In the genomic region with DNA sequence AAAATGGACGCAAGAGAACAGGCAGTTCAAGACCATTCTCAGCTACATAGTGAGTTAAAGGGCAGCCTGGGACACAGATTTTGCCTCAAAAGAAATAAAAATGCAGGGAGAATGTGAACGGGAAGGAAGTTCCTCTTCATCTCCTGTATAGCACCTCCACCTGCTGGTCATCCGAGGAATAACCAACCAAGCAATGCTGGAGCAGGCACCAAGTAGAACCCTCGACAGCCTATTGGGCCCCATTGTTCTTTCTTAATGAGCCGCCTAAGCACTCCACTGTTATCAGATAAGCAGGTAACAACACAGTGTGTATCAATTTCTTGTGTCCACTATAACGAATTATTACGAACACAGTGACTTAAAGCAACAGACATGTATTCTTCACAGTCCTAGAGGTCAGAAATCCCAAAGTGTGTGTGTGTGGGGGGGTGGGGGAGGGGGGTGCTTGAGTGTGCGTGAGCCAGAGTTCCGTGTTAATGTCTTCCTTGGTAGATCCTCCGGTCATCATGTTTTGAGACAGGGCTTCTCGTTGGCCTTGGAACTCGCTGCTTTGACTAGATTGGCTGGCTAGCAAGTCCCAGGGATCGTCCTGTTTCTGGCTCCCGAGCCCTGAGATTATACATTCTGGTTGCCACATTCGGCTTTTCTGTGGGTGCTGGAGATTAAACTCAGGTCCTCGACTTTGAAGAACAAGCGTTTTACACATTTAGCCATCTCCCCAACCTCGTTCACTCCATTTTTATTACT, we compare ENCODE assay signal across 8 mouse cellular contexts. TPM values are rescaled to one million over a fixed set of nuclear protein-coding genes. Genes with fewer than 3 reads are reported as not detected.
DNase-seq lines count a peak whose midpoint lies in the region; ATAC-seq and TF ChIP-seq lines count a peak whose summit lies in the region.

No protein-coding gene starts in this region.

- no peaks in the 10 kb centered on the region for H3K9me3 ChIP-seq in G1E (replicated peaks)
- H3K9me3 ChIP-seq in lung, embryonic 15.5 days: no peaks in the 10 kb centered on the region

- peak overlapping the region; percentile 47 for H3K4me2 ChIP-seq in lung, embryonic 15.5 days

- peak; percentile 73 for ATAC-seq in G1E (ENCODE audit: extremely low read depth, insufficient number of reproducible peaks, low FRiP score, poor library complexity, severe bottlenecking)
- peak; percentile 76 to 89 for ATAC-seq in hematopoietic stem cell, adult 5-6 weeks (replicated peaks in 1 of 2; ENCODE audit: insufficient read depth in 1 of 2, low FRiP score in 2 of 2, low TSS enrichment in 1 of 2, low read depth in 1 of 2, poor library complexity in 2 of 2, severe bottlenecking in 2 of 2)
- ATAC-seq in lung, embryonic 15.5 days (ENCODE audit: borderline replicate concordance, extremely low read depth, low FRiP score, low TSS enrichment): peak; percentile 82; the same call in 1 of the 2 replicates

- DNase-seq in G1E (ENCODE audit: low spot score): peak; percentile 14
- DNase-seq in cerebellum, adult 2 months: peak; percentile 62 to 72
- DNase-seq in forelimb bud, embryonic 11.5 days (ENCODE audit: low read depth, low spot score): peak; percentile 80
- DNase-seq in layer of hippocampus, adult 9-10 months (ENCODE audit: low spot score): peak; percentile 44
- peak; percentile 19 for DNase-seq in ovary, postnatal 10 days (ENCODE audit: low spot score)
- peak; percentile 79 for DNase-seq in thymus, postnatal 0 days (ENCODE audit: low spot score)

- H3K36me3 ChIP-seq in G1E (replicated peaks): no peaks in the 10 kb centered on the region
- no peaks in the 10 kb centered on the region for H3K36me3 ChIP-seq in lung, embryonic 15.5 days

- peaks cover 13% of the 10 kb centered on the region for H3K4me1 ChIP-seq in G1E (ENCODE audit: insufficient read depth, low read depth, low read length)
- H3K4me1 ChIP-seq in cerebellum, adult 2 months (ENCODE audit: control insufficient read depth, insufficient read depth, low read length): no peaks in the 10 kb centered on the region
- no peaks in the 10 kb centered on the region for H3K4me1 ChIP-seq in lung, embryonic 15.5 days

- no peak overlapping the region for H3K27ac ChIP-seq in cerebellum, adult 2 months (ENCODE audit: insufficient read depth, low read length)
- H3K27ac ChIP-seq in lung, embryonic 15.5 days: no peak overlapping the region

- peak overlapping the region; percentile 27; the same call in 1 of the 2 replicates for H3K4me3 ChIP-seq in G1E (ENCODE audit: low read depth, low read length)
- peak overlapping the region; percentile 35 for H3K4me3 ChIP-seq in cerebellum, adult 2 months (replicated peaks; ENCODE audit: insufficient read depth, low read depth, low read length)
- peak overlapping the region; percentile 28 for H3K4me3 ChIP-seq in lung, embryonic 15.5 days

- no peak for TF ChIP-seq POLR2A in cerebellum, adult 2 months (IDR thresholded peaks at IDR 0.05; ENCODE audit: borderline replicate concordance, insufficient read depth, low read length)

- H3K27me3 ChIP-seq in G1E (ENCODE audit: insufficient read depth, low read length): peaks cover 2% of the 10 kb centered on the region; the same call in 1 of the 2 replicates
- H3K27me3 ChIP-seq in cerebellum, adult 2 months (ENCODE audit: control insufficient read depth, insufficient read depth, low read length): no peaks in the 10 kb centered on the region
- H3K27me3 ChIP-seq in lung, embryonic 15.5 days: peaks cover 4% of the 10 kb centered on the region; the same call in 1 of the 2 replicates

- peak; percentile 55; the same call in 1 of the 2 replicates for TF ChIP-seq CTCF in G1E (IDR thresholded peaks at IDR 0.05; ENCODE audit: low read depth, low read length)
- peak; percentile 62; the same call in 1 of the 2 replicates for TF ChIP-seq CTCF in cerebellum, adult 2 months (IDR thresholded peaks at IDR 0.05; ENCODE audit: borderline replicate concordance, insufficient read depth, low read depth, low read length)

- no peak overlapping the region for H3K9ac ChIP-seq in lung, embryonic 15.5 days

- WGBS in cerebellum, adult 2 months: 12% methylated on average over 18 of the region's 18 CpGs
- WGBS in lung, embryonic 15.5 days: 28% methylated on average over 18 of the region's 18 CpGs

RNA-seq across cellular contexts. Expression of gene Pgk1, which starts 15.6 kb away (rescaled TPM):
- total RNA-seq in G1E (2014; fragmentation: Nextera tagmentation): 667 and 759 TPM in 2 replicates
- total RNA-seq in G1E (2017): 1,594 and 1,756 TPM in 2 replicates
- 110 and 118 TPM in 2 replicates for polyA plus RNA-seq in G1E (2012)
- 508 and 511 TPM in 2 replicates for polyA plus RNA-seq in cerebellum, adult 2 months (2012; rRNA removed)
- 208 and 266 TPM in 2 replicates for total RNA-seq in hematopoietic stem cell, adult 5-6 weeks (2017)
- polyA plus RNA-seq in lung, embryonic 15.5 days (2015; fragmentation: Nextera tagmentation; extraction: Ambion mirVana): 298 and 301 TPM in 2 replicates
- 236 and 245 TPM in 2 replicates for polyA plus RNA-seq in thymus, postnatal 0 days (2015; fragmentation: Nextera tagmentation; extraction: Ambion mirVana)

RNA-seq across cellular contexts. Expression of gene Tlr13, which starts 28.3 kb away (rescaled TPM):
- not detected in 2 replicates for total RNA-seq in G1E (2014; fragmentation: Nextera tagmentation)
- 0.06 and 0.11 TPM in 2 replicates for total RNA-seq in G1E (2017)
- not detected in 2 replicates for polyA plus RNA-seq in G1E (2012)
- 0.41 and 0.49 TPM in 2 replicates for polyA plus RNA-seq in cerebellum, adult 2 months (2012; rRNA removed)
- total RNA-seq in hematopoietic stem cell, adult 5-6 weeks (2017): 5.6 and 9.9 TPM in 2 replicates
- polyA plus RNA-seq in lung, embryonic 15.5 days (2015; fragmentation: Nextera tagmentation; extraction: Ambion mirVana): 0.72 and 1.0 TPM in 2 replicates
- polyA plus RNA-seq in thymus, postnatal 0 days (2015; fragmentation: Nextera tagmentation; extraction: Ambion mirVana): 0.87 and 0.89 TPM in 2 replicates

RNA-seq across cellular contexts. Expression of gene Taf9b, which starts 49.7 kb away (rescaled TPM):
- 26.9 and 33.1 TPM in 2 replicates for total RNA-seq in G1E (2014; fragmentation: Nextera tagmentation)
- total RNA-seq in G1E (2017): 13.9 and 17.7 TPM in 2 replicates
- 0.36 and 0.43 TPM in 2 replicates for polyA plus RNA-seq in G1E (2012)
- 24.5 and 25.0 TPM in 2 replicates for polyA plus RNA-seq in cerebellum, adult 2 months (2012; rRNA removed)
- 8.3 and 8.8 TPM in 2 replicates for total RNA-seq in hematopoietic stem cell, adult 5-6 weeks (2017)
- 11.4 and 12.6 TPM in 2 replicates for polyA plus RNA-seq in lung, embryonic 15.5 days (2015; fragmentation: Nextera tagmentation; extraction: Ambion mirVana)
- polyA plus RNA-seq in thymus, postnatal 0 days (2015; fragmentation: Nextera tagmentation; extraction: Ambion mirVana): 10.8 and 13.7 TPM in 2 replicates

Comparison
In these comparisons a context has a peak if more than half of its experiments do, and no peak if none do; other contexts are left out.
1. DNase-seq: peak in every context shown above with its lines; median percentile 80 in forelimb bud, embryonic 11.5 days; 79 in thymus, postnatal 0 days; 67 in cerebellum, adult 2 months; 44 in layer of hippocampus, adult 9-10 months; 19 in ovary, postnatal 10 days; 14 in G1E.